Mouse (Mus musculus) heart, embryonic 14.5 days (tissue): ENCODE results near the gene Olfr419. TPM values are rescaled to one million over a fixed set of nuclear protein-coding genes. Genes with fewer than 3 reads are reported as not detected.

Experiments used
- ATAC-seq: fragments of 200-750 bp; cut with Nextera tagmentation; 2 replicates; pipeline ENCODE4 v1.8.0; 2017; ENCODE audit warnings: low read depth, moderate TSS enrichment; ENCODE audit not compliant: insufficient number of reproducible peaks, insufficient read depth, low FRiP score
- H3K27ac ChIP-seq, 2 experiments: fragments of 200-500 bp in 1 of 2; fragments of 300-500 bp in 1 of 2; sonication (generic) in 1 of 2; replicated peaks in 1 of 2; 2 replicates each; pipeline ENCODE4 v1.5.1; 2012 to 2014; ENCODE audit warnings: low read depth in 2 of 2, low read length in 2 of 2, control low read depth in 1 of 2, mild to moderate bottlenecking in 1 of 2, mixed read lengths in 1 of 2; ENCODE audit not compliant: control insufficient read depth in 1 of 2, insufficient read depth in 1 of 2
- H3K27me3 ChIP-seq: fragments of 300-500 bp; sonication (generic); 2 replicates; pipeline ENCODE4 v1.6.1; 2014; ENCODE audit warnings: mild to moderate bottlenecking, low read length, control low read depth; ENCODE audit not compliant: control insufficient read depth, insufficient read depth
- H3K36me3 ChIP-seq: fragments of 300-500 bp; sonication (generic); 2 replicates; pipeline ENCODE4 v1.6.1; 2014; ENCODE audit warnings: mild to moderate bottlenecking, control low read depth, low read length, mixed read lengths; ENCODE audit not compliant: control insufficient read depth, insufficient read depth
- H3K4me1 ChIP-seq, 2 experiments: fragments of 200-500 bp in 1 of 2; fragments of 300-500 bp in 1 of 2; sonication (generic) in 1 of 2; 2 replicates each; pipeline ENCODE4 v1.6.1; 2012 to 2014; ENCODE audit warnings: low read length in 2 of 2, control low read depth in 1 of 2, mixed read lengths in 1 of 2; ENCODE audit not compliant: control insufficient read depth in 2 of 2, insufficient read depth in 2 of 2
- H3K4me2 ChIP-seq: fragments of 300-500 bp; sonication (generic); 2 replicates; pipeline ENCODE4 v1.6.1; 2014; ENCODE audit warnings: mild to moderate bottlenecking, low read length
- H3K4me3 ChIP-seq, 2 experiments: fragments of 200-500 bp in 1 of 2; fragments of 300-500 bp in 1 of 2; sonication (generic) in 1 of 2; 2 replicates each; pipeline ENCODE4 v1.5.1; 2012 to 2014; ENCODE audit warnings: low read length in 2 of 2, mild to moderate bottlenecking in 2 of 2, control low read depth in 1 of 2, low read depth in 1 of 2, moderate library complexity in 1 of 2; ENCODE audit not compliant: control insufficient read depth in 1 of 2, insufficient read depth in 1 of 2
- H3K9ac ChIP-seq: fragments of 300-500 bp; sonication (generic); 2 replicates; pipeline ENCODE4 v1.6.1; 2014; ENCODE audit warnings: mild to moderate bottlenecking, low read length
- H3K9me3 ChIP-seq: fragments of 300-500 bp; sonication (generic); 2 replicates; pipeline ENCODE4 v1.6.1; 2016; ENCODE audit warnings: low read length, control low read depth; ENCODE audit not compliant: control insufficient read depth
- WGBS: fragments of 180-500 bp; shearing (Covaris S2); extraction: QIAGEN DNeasy Blood & Tissue Kit; methylation state at CpG from one replicate; pipeline ENCODE4 v1.1.7; 2014; 5-methylcytosine and 5-hydroxymethylcytosine counted together
- polyA plus RNA-seq: library from polyadenylated mRNA; unstranded; fragments of >200 nt; fragmentation: Nextera tagmentation; extraction: Ambion mirVana; gene quantifications from 2 replicates; pipeline ENCODE4 v1.2.1, GENCODE M21; 2014

Gene Olfr419
- polyA plus RNA-seq, 1 experiment from 2014 or later = not detected

GRCm38 (mm10) chr1:174239916-174240315, 11.9 kb downstream of the Olfr419 start:
- no peak overlapping the region for H3K4me3 ChIP-seq
- no peaks in the 10 kb centered on the region for H3K9me3 ChIP-seq
- peaks cover 0 to 7% of the 10 kb centered on the region in 2 experiments; a peak in 1 of 4 replicates for H3K4me1 ChIP-seq
- H3K36me3 ChIP-seq = 0 out of 2 replicates have a peak, but pooled peaks cover 3% of the 10 kb centered on the region
- 27% methylated on average over 4 of the region's 4 CpGs for WGBS
- peak; percentile 47 for ATAC-seq
- H3K27me3 ChIP-seq = no peaks in the 10 kb centered on the region
- H3K27ac ChIP-seq = peak overlapping the region; percentile 61 to 76
- no peak overlapping the region for H3K9ac ChIP-seq
- peak overlapping the region; percentile 22 for H3K4me2 ChIP-seq

GRCm38 (mm10) chr1:174216528-174217204, 35.2 kb downstream of the Olfr419 start:
- Histone ChIP-seq H3K27ac (no peak overlapping the region), H3K4me1 (no peaks in the 10 kb centered on the region), H3K36me3 (no peaks in the 10 kb centered on the region), H3K4me2 (no peak overlapping the region), H3K4me3 (no peak overlapping the region), H3K9me3 (no peaks in the 10 kb centered on the region), H3K27me3 (no peaks in the 10 kb centered on the region), H3K9ac (no peak overlapping the region)
- ATAC-seq = no peak
- WGBS = 75% methylated on average over 8 of the region's 8 CpGs

GRCm38 (mm10) chr1:174215270-174216038, 36.4 kb downstream of the Olfr419 start:
- H3K27ac ChIP-seq = no peak overlapping the region
- H3K4me1 ChIP-seq = no peaks in the 10 kb centered on the region
- H3K4me3 ChIP-seq = no peak overlapping the region
- no peak overlapping the region for H3K4me2 ChIP-seq
- no peak for ATAC-seq
- WGBS = 47% methylated on average over 8 of the region's 8 CpGs
- no peaks in the 10 kb centered on the region for H3K27me3 ChIP-seq
- H3K36me3 ChIP-seq = no peaks in the 10 kb centered on the region
- H3K9ac ChIP-seq = no peak overlapping the region
- H3K9me3 ChIP-seq = no peaks in the 10 kb centered on the region

GRCm38 (mm10) chr1:174212286-174212685, 39.6 kb downstream of the Olfr419 start:
- Histone ChIP-seq H3K4me1 (no peaks in the 10 kb centered on the region), H3K27ac (no peak overlapping the region), H3K36me3 (no peaks in the 10 kb centered on the region), H3K9ac (no peak overlapping the region), H3K4me3 (no peak overlapping the region), H3K27me3 (no peaks in the 10 kb centered on the region), H3K9me3 (no peaks in the 10 kb centered on the region), H3K4me2 (no peak overlapping the region)
- no peak for ATAC-seq
- WGBS = 65% methylated on average over 5 of the region's 5 CpGs

GRCm38 (mm10) chr1:174204699-174205098, 47.2 kb downstream of the Olfr419 start:
- no peaks in the 10 kb centered on the region for H3K4me1 ChIP-seq
- ATAC-seq = no peak
- no peaks in the 10 kb centered on the region for H3K36me3 ChIP-seq
- no peak overlapping the region for H3K4me3 ChIP-seq
- H3K9me3 ChIP-seq = no peaks in the 10 kb centered on the region
- no peak overlapping the region for H3K9ac ChIP-seq
- H3K27ac ChIP-seq = no peak overlapping the region
- no peaks in the 10 kb centered on the region for H3K27me3 ChIP-seq
- no peak overlapping the region for H3K4me2 ChIP-seq
- WGBS = 59% methylated on average over 7 of the region's 7 CpGs

Other genes with a start within 250 kb of the Olfr419 start
- 2.1 TPM in 2 replicates for gene Ifi205, start 220.3 kb downstream of the Olfr419 start, polyA plus RNA-seq
- not detected in 2 replicates for gene Olfr433, start 211.4 kb downstream of the Olfr419 start, polyA plus RNA-seq
- gene Olfr432, start 202.9 kb downstream of the Olfr419 start, polyA plus RNA-seq = not detected in 2 replicates
- not detected in 2 replicates for gene Olfr430, start 185.5 kb downstream of the Olfr419 start, polyA plus RNA-seq
- gene Olfr429, start 167.7 kb downstream of the Olfr419 start, polyA plus RNA-seq = not detected in 2 replicates
- gene Olfr427, start 155.2 kb downstream of the Olfr419 start, polyA plus RNA-seq = not detected in 2 replicates
- not detected in 2 replicates for gene Olfr231, start 130.9 kb downstream of the Olfr419 start, polyA plus RNA-seq
- gene Olfr424, start 120.5 kb downstream of the Olfr419 start, polyA plus RNA-seq = not detected in 2 replicates
- gene Olfr420, start 96.4 kb downstream of the Olfr419 start, polyA plus RNA-seq = not detected in 2 replicates
- 2.2 and 2.5 TPM in 2 replicates for gene Spta1, start 79.3 kb downstream of the Olfr419 start, polyA plus RNA-seq
- gene Mptx1, start 78.5 kb upstream of the Olfr419 start, polyA plus RNA-seq = not detected in 2 replicates
- gene Olfr417, start 113.1 kb upstream of the Olfr419 start, polyA plus RNA-seq = not detected in 2 replicates
- gene Olfr248, start 139.0 kb upstream of the Olfr419 start, polyA plus RNA-seq = not detected in 2 replicates
- gene Olfr414, start 172.0 kb upstream of the Olfr419 start, polyA plus RNA-seq = not detected in 2 replicates
- gene Olfr220, start 190.0 kb upstream of the Olfr419 start, polyA plus RNA-seq = not detected in 2 replicates
- gene Fmn2, start 249.8 kb upstream of the Olfr419 start, polyA plus RNA-seq = 0.43 and 0.74 TPM in 2 replicates